Mouse (Mus musculus): ENCODE results near the gene Tsen15.

Tsen15 gene

DNA sequence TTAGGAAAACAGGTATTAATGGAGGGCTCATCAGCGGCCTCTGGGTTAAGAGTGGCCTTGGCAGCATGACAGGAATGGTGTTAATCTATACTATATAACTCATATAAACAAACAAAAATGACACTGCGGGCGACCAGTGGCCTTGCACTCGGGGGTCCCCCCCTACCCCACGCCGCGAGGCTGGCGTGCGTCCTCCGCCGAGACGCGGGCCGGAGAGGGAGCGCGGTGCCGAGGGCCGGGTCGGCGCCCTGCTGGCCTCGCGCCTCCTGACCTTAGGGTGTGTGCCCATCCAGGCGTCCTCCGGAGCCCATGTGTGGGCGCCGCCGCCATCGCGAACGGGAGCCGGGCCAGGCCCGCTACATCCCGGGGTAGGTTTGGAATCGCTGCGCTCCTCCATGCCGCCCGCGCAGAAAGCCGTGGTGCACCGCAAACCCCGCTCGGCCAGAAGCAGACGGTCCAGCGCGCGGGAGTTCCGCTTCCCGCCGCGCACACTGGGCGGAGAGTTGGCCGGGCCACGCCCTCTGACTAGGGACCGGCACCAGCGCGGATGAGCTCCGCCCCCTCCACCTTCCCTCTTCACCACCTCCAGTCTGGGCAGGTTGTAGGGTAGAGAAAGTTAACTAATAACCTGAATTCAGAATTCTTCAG lies at the start of gene Tsen15:
Tsen15 (minus strand) TSS at position 501 of the 648 bp plus-strand sequence.
- peak; percentile 90 for DNase-seq (ENCODE audit: low spot score in 2 of 2)

- DNase-seq (ENCODE audit: low spot score in 2 of 2) = no peak
These were observed 47.7 kb upstream of the Tsen15 start for GRCm38 (mm10) chr1:152434166-152434565.

DNA sequence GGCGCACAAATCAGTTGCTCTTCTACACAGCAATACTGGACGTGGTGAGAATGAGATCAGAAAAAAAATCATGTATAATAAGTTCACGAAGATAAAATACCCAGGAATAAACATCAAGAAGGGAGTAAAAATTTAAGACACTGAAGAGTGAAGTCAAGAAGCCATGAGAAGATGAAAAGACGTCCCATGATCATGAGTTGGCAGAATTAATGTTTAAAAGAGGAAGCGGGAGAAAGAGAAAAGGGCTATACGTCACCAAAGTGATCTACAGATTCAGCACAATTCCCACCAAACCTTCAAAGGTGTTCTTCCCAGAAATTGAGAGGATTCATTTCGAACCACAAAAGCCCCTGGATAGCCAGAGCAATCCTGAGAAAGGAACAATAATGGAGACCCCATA lies 43.3 kb upstream of the Tsen15 start:
- no peak for DNase-seq (ENCODE audit: low spot score in 2 of 2)

- no peak for DNase-seq (ENCODE audit: low spot score in 2 of 2)
These were observed 41.6 kb upstream of the Tsen15 start for GRCm38 (mm10) chr1:152427912-152428581.

- no peak for DNase-seq (ENCODE audit: low spot score in 2 of 2)
These were observed 36.6 kb upstream of the Tsen15 start for GRCm38 (mm10) chr1:152423052-152423451.

DNA sequence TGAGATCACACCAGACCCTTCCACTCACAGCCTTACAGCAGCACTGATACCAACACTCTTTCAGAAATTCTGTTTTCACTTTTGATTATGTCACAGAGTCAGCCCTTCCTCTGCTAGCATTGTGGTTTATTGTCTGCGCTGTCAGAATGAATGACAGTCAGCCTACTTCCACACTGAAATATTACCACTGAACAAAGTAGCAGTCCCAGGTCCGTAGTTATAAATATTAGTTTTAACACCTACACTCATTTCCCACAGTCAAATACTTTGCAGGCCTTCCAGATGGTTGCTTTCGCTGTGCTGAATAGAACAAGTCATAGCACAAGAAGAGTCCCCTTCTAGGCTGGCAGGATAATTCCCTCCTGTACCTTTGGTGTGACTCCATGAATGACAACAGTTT lies 35.8 kb upstream of the Tsen15 start:
- no peak for DNase-seq (ENCODE audit: low spot score in 2 of 2)

GRCm38 (mm10) chr1:152417602-152418001 lies 31.1 kb upstream of the Tsen15 start:
- DNase-seq (ENCODE audit: low spot score in 2 of 2) = no peak

DNA sequence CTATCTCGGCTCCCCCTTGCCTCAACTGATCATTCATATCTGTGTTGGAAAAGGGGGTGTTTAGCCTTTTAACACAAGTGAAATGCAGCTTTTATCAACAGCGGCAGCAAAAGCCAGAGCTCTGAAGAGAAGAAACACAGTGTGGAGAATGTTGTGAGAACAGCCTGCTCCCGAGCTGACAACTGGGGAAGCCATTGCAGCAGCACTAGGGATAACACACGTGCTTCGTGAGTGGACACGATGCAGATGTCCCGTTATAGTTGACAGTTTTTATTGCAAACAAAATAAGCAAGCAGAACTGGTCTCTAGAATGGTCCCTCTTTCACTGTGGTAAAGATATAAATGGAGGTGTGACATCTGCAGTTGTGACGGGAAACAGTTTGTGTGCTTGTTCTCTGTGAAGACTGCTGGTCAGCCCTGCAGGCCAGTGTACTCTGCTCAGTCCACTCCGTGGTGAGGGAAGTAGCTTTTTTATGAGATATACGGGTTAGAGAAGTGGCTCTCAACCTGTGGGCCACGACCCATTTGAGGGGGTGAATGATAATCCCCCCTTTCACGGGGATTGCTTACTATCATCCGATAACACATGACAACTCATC lies 29.9 kb upstream of the Tsen15 start:
- no peak for DNase-seq (ENCODE audit: low spot score in 2 of 2)

DNA sequence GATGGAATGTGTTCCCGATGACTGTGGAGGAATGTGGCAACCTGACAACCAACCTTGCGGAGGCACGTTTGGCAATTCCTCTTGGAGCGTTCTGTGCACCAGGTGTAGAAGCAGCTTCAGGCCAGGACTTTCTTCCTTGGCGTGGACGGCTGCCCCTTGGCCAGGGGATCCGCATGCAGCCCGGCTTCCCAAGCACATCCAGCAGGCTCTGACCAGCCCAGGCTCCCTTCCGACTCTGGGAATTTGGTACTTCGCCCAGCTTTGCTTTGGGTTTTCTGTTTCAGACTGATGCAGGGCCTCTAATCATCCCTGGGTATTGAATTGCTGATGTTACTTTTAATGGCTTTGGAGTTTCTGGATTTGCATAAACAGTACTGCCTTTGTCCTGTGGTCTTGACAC lies 28.0 kb upstream of the Tsen15 start:
- DNase-seq (ENCODE audit: low spot score in 2 of 2) = peak; percentile 76 to 84

- DNase-seq (ENCODE audit: low spot score in 2 of 2) = no peak
These were observed 27.5 kb upstream of the Tsen15 start for GRCm38 (mm10) chr1:152413961-152414360.

- DNase-seq (ENCODE audit: low spot score in 2 of 2) = no peak
These were observed 26.6 kb upstream of the Tsen15 start for GRCm38 (mm10) chr1:152413116-152413515.

- DNase-seq (ENCODE audit: low spot score in 2 of 2) = peak; percentile 78 to 79
These were observed 24.2 kb upstream of the Tsen15 start for GRCm38 (mm10) chr1:152410657-152411056.

DNA sequence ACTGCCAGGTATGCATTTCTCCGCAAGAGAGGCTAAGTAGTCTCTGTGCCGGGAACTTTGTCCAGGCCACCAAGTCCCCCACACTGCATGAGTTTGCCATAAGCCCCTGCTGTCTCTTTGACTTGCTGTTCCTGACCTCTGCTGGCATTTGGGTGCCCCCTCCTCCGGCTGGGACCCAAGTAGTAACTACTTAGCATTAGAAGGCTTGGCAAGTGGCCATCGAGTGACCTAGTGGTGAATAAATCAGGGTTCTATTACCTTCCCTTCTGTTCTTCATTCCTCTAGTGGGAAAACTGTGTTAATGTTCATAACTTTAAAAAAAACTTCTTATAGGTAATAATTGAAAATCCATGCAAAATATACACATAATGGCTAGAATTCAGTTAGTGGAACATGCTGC lies 22.9 kb upstream of the Tsen15 start:
- peak; percentile 45 to 50 for DNase-seq (ENCODE audit: low spot score in 2 of 2)

- no peak for DNase-seq (ENCODE audit: low spot score in 2 of 2)
These were observed 20.8 kb upstream of the Tsen15 start for GRCm38 (mm10) chr1:152407021-152407946.

GRCm38 (mm10) chr1:152400556-152401540 lies 14.4 kb upstream of the Tsen15 start:
- DNase-seq (ENCODE audit: low spot score in 2 of 2) = peak; percentile 34 to 38

DNA sequence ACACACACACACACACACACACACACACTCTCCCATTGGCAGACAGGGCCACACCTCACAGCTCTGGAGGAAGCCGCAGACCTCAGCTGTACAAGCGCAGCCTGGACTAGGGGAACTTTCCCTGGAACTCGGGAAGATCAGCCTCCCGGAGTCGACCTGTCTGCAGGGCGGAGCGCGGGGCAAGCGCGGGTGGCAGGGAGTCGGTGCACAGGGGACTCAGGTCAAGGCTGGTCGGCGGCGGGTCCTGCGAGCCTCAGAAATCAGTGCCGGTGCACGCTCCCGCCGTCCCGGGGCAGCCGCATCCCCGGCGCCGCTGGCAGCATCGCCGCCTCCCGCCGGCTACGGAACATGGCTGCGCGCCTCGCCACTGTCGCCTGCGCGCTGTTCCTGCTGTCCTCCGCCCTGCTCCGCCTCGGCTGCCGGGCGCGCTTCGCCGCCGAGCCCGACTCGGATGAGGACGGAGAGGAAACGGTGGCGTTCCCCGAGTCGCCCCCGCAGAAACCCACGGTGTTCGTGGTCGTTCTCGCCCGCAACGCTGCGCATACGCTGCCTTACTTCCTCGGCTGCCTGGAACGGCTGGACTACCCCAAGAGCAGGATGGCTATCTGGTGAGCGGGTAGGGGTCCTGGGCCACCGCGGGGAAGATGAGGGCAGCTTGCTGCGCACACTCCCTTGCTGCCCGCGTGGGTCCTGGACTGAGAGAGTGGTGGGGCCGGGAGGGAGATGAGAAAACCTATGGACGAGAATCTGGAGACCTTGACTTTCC lies 13.5 kb upstream of the Tsen15 start, which contains the start of gene Colgalt2:
Colgalt2 (plus strand) TSS at position 41 of the 766 bp plus-strand sequence.
- peak; percentile 55 to 56 for DNase-seq (ENCODE audit: low spot score in 2 of 2)

DNA sequence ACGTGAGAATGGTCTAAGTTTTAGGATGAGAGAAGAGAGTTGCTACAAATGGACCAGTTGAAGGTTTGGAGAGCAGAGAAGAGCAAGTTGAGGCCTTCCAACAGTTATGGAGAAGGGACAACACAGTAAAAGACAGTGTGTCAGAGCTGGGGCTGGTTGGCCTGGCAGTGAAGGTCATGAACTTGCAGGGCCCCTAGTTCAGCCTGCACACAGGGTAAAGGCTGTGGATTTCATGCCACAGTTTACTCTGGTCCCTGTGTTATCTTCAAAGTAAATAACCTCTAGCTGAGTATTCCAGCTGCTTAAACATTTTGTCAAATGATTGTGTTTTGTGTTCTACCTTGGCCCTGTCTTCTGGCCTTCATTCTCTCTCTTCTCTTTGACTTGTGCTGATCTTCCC lies 12.2 kb upstream of the Tsen15 start:
- no peak for DNase-seq (ENCODE audit: low spot score in 2 of 2)

DNA sequence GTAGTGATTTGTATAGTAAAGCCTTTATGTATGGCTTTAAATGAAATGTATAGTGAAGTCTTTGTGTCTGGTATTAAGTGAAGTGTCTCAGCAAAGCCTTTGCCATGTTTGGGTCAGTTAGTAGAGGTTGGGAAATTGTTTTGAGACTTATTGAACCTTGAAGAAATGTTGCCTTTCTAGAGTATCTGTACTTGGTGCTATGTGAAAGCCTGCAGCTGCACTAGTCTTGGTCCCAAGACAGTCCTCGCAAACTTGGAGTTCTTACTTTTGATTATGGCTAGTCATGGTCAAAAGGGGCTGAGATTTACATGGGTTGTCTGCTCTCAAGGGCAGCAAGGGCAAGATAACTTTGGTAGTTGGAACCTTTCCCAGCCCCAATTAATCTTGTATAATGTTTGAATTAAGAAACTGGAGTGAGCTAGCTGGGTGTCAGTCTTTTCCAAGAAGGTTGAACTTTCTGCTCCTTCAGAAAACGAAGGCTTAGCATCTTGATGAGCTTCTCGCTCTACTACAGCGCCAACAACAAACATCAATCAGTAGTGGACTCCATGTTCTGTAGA lies 8.5 kb upstream of the Tsen15 start:
- DNase-seq (ENCODE audit: low spot score in 2 of 2) = no peak

- no peak for DNase-seq (ENCODE audit: low spot score in 2 of 2)
These were observed 7.6 kb upstream of the Tsen15 start for GRCm38 (mm10) chr1:152394137-152394536.

DNA sequence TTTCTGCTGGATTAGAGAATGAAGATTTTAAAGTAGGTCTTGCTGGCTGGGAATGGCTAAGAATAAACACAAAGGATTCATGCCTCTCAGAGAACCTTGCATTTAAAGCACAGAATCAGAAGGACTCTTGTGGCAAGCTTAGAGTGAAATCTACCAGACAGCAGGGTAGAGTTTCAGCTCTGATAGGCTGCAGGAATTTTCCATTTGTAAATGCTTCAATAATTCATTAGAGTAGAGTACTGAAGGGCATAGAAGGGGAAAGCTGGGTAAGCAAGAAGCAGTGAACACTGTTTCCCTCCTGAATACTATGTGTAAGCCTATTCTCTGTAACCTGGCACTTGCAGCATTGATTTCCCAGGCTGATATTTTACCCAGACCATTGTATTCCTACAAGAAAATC lies 2.8 kb upstream of the Tsen15 start:
- no peak for DNase-seq (ENCODE audit: low spot score in 2 of 2)
